Mouse (Mus musculus): ENCODE data around the gene Ddias. TPM values are rescaled to one million over a fixed set of nuclear protein-coding genes. Genes with fewer than 3 reads are reported as not detected.

Gene Ddias
- polyA plus RNA-seq, 1 experiment from 2014 or later = 2.8 TPM

- H3K9ac ChIP-seq (ENCODE audit: low read depth, low read length) = peak overlapping the region; percentile 53
- ATAC-seq = peak; percentile 95
- H3K36me3 ChIP-seq (ENCODE audit: control insufficient read depth, insufficient read depth) = no peaks in the 10 kb centered on the region
- TF ChIP-seq CTCF (IDR thresholded peaks at IDR 0.05; ENCODE audit: low read depth) = no peak
- peak overlapping the region; percentile 77 for H3K4me2 ChIP-seq (replicated peaks; ENCODE audit: low read depth)
- H3K27ac ChIP-seq (ENCODE audit: low read depth, low read length) = peak overlapping the region; percentile 97
- WGBS = 0% methylated on average over 28 of the region's 29 CpGs
- no peaks in the 10 kb centered on the region for H3K9me3 ChIP-seq (ENCODE audit: control insufficient read depth)
- no peaks in the 10 kb centered on the region for H3K27me3 ChIP-seq (replicated peaks; ENCODE audit: control insufficient read depth, insufficient read depth, low read length)
- peak overlapping the region; percentile 54 for H3K4me3 ChIP-seq (ENCODE audit: low read depth, low read length)
- H3K4me1 ChIP-seq (replicated peaks; ENCODE audit: control insufficient read depth, insufficient read depth, low read length) = 0 out of 2 replicates have a peak, but pooled peaks cover 4% of the 10 kb centered on the region
Measured at GRCm38 (mm10) chr7:92874761-92875408, 838 bp upstream of the Ddias start.

- H3K9me3 ChIP-seq (ENCODE audit: control insufficient read depth) = no peaks in the 10 kb centered on the region
- no peak overlapping the region for H3K4me3 ChIP-seq (ENCODE audit: low read depth, low read length)
- H3K9ac ChIP-seq (ENCODE audit: low read depth, low read length) = no peak overlapping the region
- ATAC-seq = no peak
- H3K4me2 ChIP-seq (replicated peaks; ENCODE audit: low read depth) = no peak overlapping the region
- H3K27me3 ChIP-seq (replicated peaks; ENCODE audit: control insufficient read depth, insufficient read depth, low read length) = no peaks in the 10 kb centered on the region
- no peaks in the 10 kb centered on the region for H3K36me3 ChIP-seq (ENCODE audit: control insufficient read depth, insufficient read depth)
- 82% methylated on average over 4 of the region's 4 CpGs for WGBS
- 0 out of 2 replicates have a peak, but pooled peaks cover 4% of the 10 kb centered on the region for H3K4me1 ChIP-seq (replicated peaks; ENCODE audit: control insufficient read depth, insufficient read depth, low read length)
- no peak overlapping the region for H3K27ac ChIP-seq (ENCODE audit: low read depth, low read length)
- no peak for TF ChIP-seq CTCF (IDR thresholded peaks at IDR 0.05; ENCODE audit: low read depth)
Measured at GRCm38 (mm10) chr7:92871596-92871995, 2.5 kb downstream of the Ddias start.

- TF ChIP-seq CTCF (IDR thresholded peaks at IDR 0.05; ENCODE audit: low read depth) = peak; percentile 53
- Histone ChIP-seq H3K4me1 (replicated peaks; ENCODE audit: control insufficient read depth, insufficient read depth, low read length) (no peaks in the 10 kb centered on the region), H3K9ac (ENCODE audit: low read depth, low read length) (no peak overlapping the region), H3K36me3 (ENCODE audit: control insufficient read depth, insufficient read depth) (no peaks in the 10 kb centered on the region), H3K27me3 (replicated peaks; ENCODE audit: control insufficient read depth, insufficient read depth, low read length) (no peaks in the 10 kb centered on the region), H3K9me3 (ENCODE audit: control insufficient read depth) (no peaks in the 10 kb centered on the region), H3K4me3 (ENCODE audit: low read depth, low read length) (no peak overlapping the region), H3K27ac (ENCODE audit: low read depth, low read length) (no peak overlapping the region), H3K4me2 (replicated peaks; ENCODE audit: low read depth) (no peak overlapping the region)
- 66% methylated on average over 3 of the region's 3 CpGs for WGBS
- no peak for ATAC-seq
Measured at GRCm38 (mm10) chr7:92870161-92870560, 3.9 kb downstream of the Ddias start.

GRCm38 (mm10) chr7:92866526-92866925 lies 7.5 kb downstream of the Ddias start:
- Histone ChIP-seq H3K4me1 (replicated peaks; ENCODE audit: control insufficient read depth, insufficient read depth, low read length) (no peaks in the 10 kb centered on the region), H3K9ac (ENCODE audit: low read depth, low read length) (no peak overlapping the region), H3K27me3 (replicated peaks; ENCODE audit: control insufficient read depth, insufficient read depth, low read length) (no peaks in the 10 kb centered on the region), H3K4me3 (ENCODE audit: low read depth, low read length) (no peak overlapping the region), H3K36me3 (ENCODE audit: control insufficient read depth, insufficient read depth) (no peaks in the 10 kb centered on the region), H3K27ac (ENCODE audit: low read depth, low read length) (no peak overlapping the region), H3K4me2 (replicated peaks; ENCODE audit: low read depth) (no peak overlapping the region), H3K9me3 (ENCODE audit: control insufficient read depth) (no peaks in the 10 kb centered on the region)
- WGBS = 25% methylated on average over 2 of the region's 2 CpGs
- ATAC-seq = no peak
- TF ChIP-seq CTCF (IDR thresholded peaks at IDR 0.05; ENCODE audit: low read depth) = peak; percentile 87

GRCm38 (mm10) chr7:92848246-92848645 lies 25.8 kb downstream of the Ddias start:
- WGBS = 81% methylated on average over 3 of the region's 3 CpGs

GRCm38 (mm10) chr7:92842254-92842653 lies 31.8 kb downstream of the Ddias start:
- no peak overlapping the region for H3K4me2 ChIP-seq (replicated peaks; ENCODE audit: low read depth)
- H3K36me3 ChIP-seq (ENCODE audit: control insufficient read depth, insufficient read depth) = no peaks in the 10 kb centered on the region
- WGBS = 56% methylated on average over 2 of the region's 2 CpGs
- H3K9ac ChIP-seq (ENCODE audit: low read depth, low read length) = no peak overlapping the region
- H3K4me1 ChIP-seq (replicated peaks; ENCODE audit: control insufficient read depth, insufficient read depth, low read length) = no peaks in the 10 kb centered on the region
- no peak overlapping the region for H3K4me3 ChIP-seq (ENCODE audit: low read depth, low read length)
- H3K27me3 ChIP-seq (replicated peaks; ENCODE audit: control insufficient read depth, insufficient read depth, low read length) = no peaks in the 10 kb centered on the region
- no peak overlapping the region for H3K27ac ChIP-seq (ENCODE audit: low read depth, low read length)
- TF ChIP-seq CTCF (IDR thresholded peaks at IDR 0.05; ENCODE audit: low read depth) = no peak
- ATAC-seq = no peak
- H3K9me3 ChIP-seq (ENCODE audit: control insufficient read depth) = no peaks in the 10 kb centered on the region

More at GRCm38 (mm10) chr7:92848246-92848645, 25.8 kb downstream of the Ddias start:
- no peaks in the 10 kb centered on the region for H3K4me1 ChIP-seq (replicated peaks; ENCODE audit: control insufficient read depth, insufficient read depth, low read length)
- H3K9me3 ChIP-seq (ENCODE audit: control insufficient read depth) = no peaks in the 10 kb centered on the region
- no peak for TF ChIP-seq CTCF (IDR thresholded peaks at IDR 0.05; ENCODE audit: low read depth)
- H3K9ac ChIP-seq (ENCODE audit: low read depth, low read length) = no peak overlapping the region
- ATAC-seq = no peak
- no peaks in the 10 kb centered on the region for H3K27me3 ChIP-seq (replicated peaks; ENCODE audit: control insufficient read depth, insufficient read depth, low read length)
- no peak overlapping the region for H3K4me3 ChIP-seq (ENCODE audit: low read depth, low read length)
- no peaks in the 10 kb centered on the region for H3K36me3 ChIP-seq (ENCODE audit: control insufficient read depth, insufficient read depth)
- no peak overlapping the region for H3K27ac ChIP-seq (ENCODE audit: low read depth, low read length)
- no peak overlapping the region for H3K4me2 ChIP-seq (replicated peaks; ENCODE audit: low read depth)
